Mouse (Mus musculus): ENCODE data around the gene Spg21. TPM values are rescaled to one million over a fixed set of nuclear protein-coding genes. Genes with fewer than 3 reads are reported as not detected.

The Spg21 gene
- polyA plus RNA-seq, 1 experiment: 58.8 TPM

DNA sequence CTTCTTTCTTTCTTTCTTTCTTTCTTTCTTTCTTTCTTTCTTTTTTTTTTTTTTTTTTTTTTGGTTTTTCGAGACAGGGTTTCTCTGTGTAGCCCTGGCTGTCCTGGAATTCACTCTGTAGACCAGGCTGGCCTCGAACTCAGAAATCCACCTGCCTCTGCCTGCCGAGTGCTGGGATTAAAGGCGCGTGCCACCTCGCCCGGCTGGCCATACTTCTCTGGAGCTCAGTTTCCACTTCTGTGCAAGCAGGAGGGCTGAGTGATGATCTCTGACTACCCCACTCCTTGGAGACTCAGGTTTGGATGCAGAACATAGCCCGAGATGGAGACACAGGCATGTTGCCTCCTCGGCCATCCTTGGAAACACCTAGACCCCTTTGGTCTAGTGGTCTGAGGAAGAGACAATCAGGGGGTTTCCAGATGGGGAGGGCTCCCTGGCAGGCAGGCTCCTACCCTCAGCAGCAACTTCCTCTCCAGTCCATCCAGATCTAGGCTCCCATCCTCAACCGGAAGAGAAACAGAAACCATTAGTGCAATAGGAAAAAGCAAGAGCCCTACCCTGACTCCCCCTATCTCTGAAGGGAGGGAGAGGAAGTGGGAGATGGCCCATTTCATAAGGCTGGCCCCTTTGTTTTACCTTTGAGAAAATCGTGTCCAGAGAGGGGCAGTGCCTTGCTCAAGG, 75.2 kb downstream of the Spg21 start:
- no peak for DNase-seq (ENCODE audit: low read depth)
- TF ChIP-seq POLR2A (IDR thresholded peaks at IDR 0.05; ENCODE audit: borderline replicate concordance, extremely low read depth, insufficient read depth, insufficient read length, poor library complexity, severe bottlenecking) (no peak), CTCF (IDR thresholded peaks at IDR 0.05; ENCODE audit: borderline replicate concordance, extremely low read depth, insufficient read depth, insufficient read length) (no peak)

DNA sequence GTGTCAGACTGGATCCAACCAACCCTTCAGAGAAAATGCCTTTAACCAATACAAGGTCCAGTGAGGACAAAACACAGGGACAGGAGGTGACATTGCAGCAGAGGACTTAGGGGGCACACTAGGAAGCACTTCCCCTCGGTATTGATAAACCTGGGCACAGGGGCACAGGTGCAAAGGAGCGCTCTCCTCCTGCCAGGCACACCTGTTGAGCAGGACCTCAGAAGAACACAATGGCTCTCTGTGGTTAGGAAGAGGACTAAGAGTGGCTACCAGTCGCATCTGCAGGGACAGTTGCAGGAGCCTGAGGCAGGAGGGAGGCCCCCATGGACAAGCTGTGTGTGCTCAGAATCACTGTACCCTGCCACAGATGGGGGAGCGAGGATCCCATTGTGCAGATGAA, 75.7 kb downstream of the Spg21 start:
- TF ChIP-seq CTCF (IDR thresholded peaks at IDR 0.05; ENCODE audit: borderline replicate concordance, extremely low read depth, insufficient read depth, insufficient read length): no peak
- TF ChIP-seq POLR2A (IDR thresholded peaks at IDR 0.05; ENCODE audit: borderline replicate concordance, extremely low read depth, insufficient read depth, insufficient read length, poor library complexity, severe bottlenecking): no peak
- no peak for DNase-seq (ENCODE audit: low read depth)

Other genes starting within 250 kb of the Spg21 start
- gene Cilp, start 195.8 kb upstream of the Spg21 start, polyA plus RNA-seq (2012; rRNA removed): 0.18 and 0.31 TPM in 2 replicates
- gene Clpx, start 166.7 kb upstream of the Spg21 start, polyA plus RNA-seq (2012; rRNA removed): 18.0 and 20.1 TPM in 2 replicates
- 15.3 and 17.2 TPM in 2 replicates for gene Pdcd7, start 114.8 kb upstream of the Spg21 start, polyA plus RNA-seq (2012; rRNA removed)
- gene Ubap1l, start 99.9 kb upstream of the Spg21 start, polyA plus RNA-seq (2012; rRNA removed): 6.8 and 10.3 TPM in 2 replicates
- 0.57 and 0.66 TPM in 2 replicates for gene Kbtbd13, start 69.3 kb upstream of the Spg21 start, polyA plus RNA-seq (2012; rRNA removed)
- 7.1 and 8.0 TPM in 2 replicates for gene Rasl12, start 62.4 kb upstream of the Spg21 start, polyA plus RNA-seq (2012; rRNA removed)
- gene Slc51b, start 38.0 kb upstream of the Spg21 start, polyA plus RNA-seq (2012; rRNA removed): not detected in 2 replicates
- gene Mtfmt, start 25.2 kb upstream of the Spg21 start, polyA plus RNA-seq (2012; rRNA removed): 19.9 and 22.9 TPM in 2 replicates
- gene Ankdd1a, start 59.2 kb downstream of the Spg21 start, polyA plus RNA-seq (2012; rRNA removed): 1.2 and 2.1 TPM in 2 replicates
- 5.9 TPM in 2 replicates for gene Plekho2, start 119.1 kb downstream of the Spg21 start, polyA plus RNA-seq (2012; rRNA removed)
- 7.7 TPM in 2 replicates for gene Pif1, start 126.2 kb downstream of the Spg21 start, polyA plus RNA-seq (2012; rRNA removed)
- 6.9 and 7.0 TPM in 2 replicates for gene Rbpms2, start 168.7 kb downstream of the Spg21 start, polyA plus RNA-seq (2012; rRNA removed)
- gene Oaz2, start 207.1 kb downstream of the Spg21 start, polyA plus RNA-seq (2012; rRNA removed): 216 and 247 TPM in 2 replicates

Data from brain, embryonic 14.5 days (tissue).